16 mouse cellular contexts compared by ENCODE assay signal in genomic region chr6:43522046-43522445, GRCm38 (mm10).
DNase-seq lines count a peak whose midpoint lies in the region; ATAC-seq and TF ChIP-seq lines count a peak whose summit lies in the region.
"Had no signal": no experiment of that assay in that cellular context is flagged by ENCODE, and none has a peak within 500 bp of the region (broad histone marks: within the 10 kb centered on the region; RNA-seq: fewer than 3 reads in every experiment).

No protein-coding gene starts in this region.

- no peak overlapping the region for H3K4me2 ChIP-seq in forebrain, postnatal 0 days (ENCODE audit: low read depth)
- H3K4me2 ChIP-seq in midbrain, embryonic 14.5 days (ENCODE audit: low read length) = no peak overlapping the region
- H3K4me2 ChIP-seq: heart, embryonic 11.5 days; kidney, embryonic 15.5 days had no signal

- peak; percentile 50 for ATAC-seq in forebrain, postnatal 0 days
- ATAC-seq in midbrain, embryonic 14.5 days (ENCODE audit: low FRiP score, low TSS enrichment) = no peak

- intact Hi-C loops in gastrocnemius, adult 2 months (cut with DNase I) = no loop called here

- H3K27ac ChIP-seq in forebrain, postnatal 0 days (ENCODE audit: low read depth, low read length) = no peak overlapping the region
- H3K27ac ChIP-seq in midbrain, embryonic 14.5 days (replicated peaks; ENCODE audit: low read depth, low read length) = no peak overlapping the region
- no peak overlapping the region for H3K27ac ChIP-seq in gastrocnemius, adult 2 months
- H3K27ac ChIP-seq: kidney, embryonic 15.5 days had no signal

- peaks cover 4% of the 10 kb centered on the region for H3K4me1 ChIP-seq in forebrain, postnatal 0 days (ENCODE audit: insufficient read depth)
- H3K4me1 ChIP-seq in midbrain, embryonic 14.5 days (ENCODE audit: control insufficient read depth, insufficient read depth, low read length) = no peaks in the 10 kb centered on the region
- H3K4me1 ChIP-seq: kidney, embryonic 15.5 days had no signal

- no peak for TF ChIP-seq CTCF in forebrain, postnatal 0 days (IDR thresholded peaks at IDR 0.05; ENCODE audit: low read depth)
- no peak for TF ChIP-seq CTCF in gastrocnemius, adult 2 months (IDR thresholded peaks at IDR 0.05)

- H3K27me3 ChIP-seq in forebrain, postnatal 0 days (ENCODE audit: insufficient read depth, low read length) = no peaks in the 10 kb centered on the region
- H3K27me3 ChIP-seq in midbrain, embryonic 14.5 days (ENCODE audit: control insufficient read depth, insufficient read depth, low read length) = no peaks in the 10 kb centered on the region
- H3K27me3 ChIP-seq: kidney, embryonic 15.5 days had no signal

- 14% methylated on average over 1 of the region's 1 CpGs for WGBS in forebrain, postnatal 0 days
- WGBS in midbrain, embryonic 14.5 days = 47% methylated on average over 1 of the region's 1 CpGs

- H3K36me3 ChIP-seq in forebrain, postnatal 0 days (ENCODE audit: insufficient read depth) = no peaks in the 10 kb centered on the region
- no peaks in the 10 kb centered on the region for H3K36me3 ChIP-seq in midbrain, embryonic 14.5 days (ENCODE audit: control insufficient read depth, insufficient read depth, low read length)
- H3K36me3 ChIP-seq: kidney, embryonic 15.5 days had no signal

- H3K4me3 ChIP-seq in forebrain, postnatal 0 days (ENCODE audit: low read depth, low read length) = no peak overlapping the region
- no peak overlapping the region for H3K4me3 ChIP-seq in midbrain, embryonic 14.5 days (replicated peaks; ENCODE audit: low read depth, low read length)
- no peak overlapping the region for H3K4me3 ChIP-seq in gastrocnemius, adult 2 months
- H3K4me3 ChIP-seq: kidney, embryonic 15.5 days had no signal

- H3K9me3 ChIP-seq in forebrain, postnatal 0 days (ENCODE audit: low read length) = no peaks in the 10 kb centered on the region
- no peaks in the 10 kb centered on the region for H3K9me3 ChIP-seq in midbrain, embryonic 14.5 days (ENCODE audit: control insufficient read depth, low read length)
- H3K9me3 ChIP-seq: kidney, embryonic 15.5 days had no signal

- H3K9ac ChIP-seq in forebrain, postnatal 0 days = no peak overlapping the region
- no peak overlapping the region for H3K9ac ChIP-seq in midbrain, embryonic 14.5 days (replicated peaks; ENCODE audit: low read length)
- H3K9ac ChIP-seq: kidney, embryonic 15.5 days had no signal

- peak; percentile 4 for DNase-seq in embryo, embryonic 10 days (ENCODE audit: low spot score)
- DNase-seq in embryo, embryonic 9.5 days (ENCODE audit: extremely low spot score) = no peak
- peak; percentile 8 for DNase-seq in brain, embryonic 18.5 days (ENCODE audit: low read depth, low spot score)
- peak; percentile 41 for DNase-seq in forebrain, postnatal 0 days
- peak; percentile 22 for DNase-seq in midbrain, embryonic 14.5 days
- DNase-seq in T-cell, adult 2 months (ENCODE audit: low spot score) = no peak
- no peak for DNase-seq in lung, postnatal 10 days
- DNase-seq in gastrocnemius, adult 2 months = no peak
- DNase-seq: cerebellum, adult 2 months; gastrocnemius, postnatal 10 days; heart, postnatal 4 days; layer of hippocampus, adult 9-11 months; lung, adult 2 months; thymus, adult 2 months had no signal

Comparison
In these comparisons a context has a peak if more than half of its experiments do, and no peak if none do; other contexts are left out.
1. DNase-seq: peak in embryo, embryonic 10 days (single experiment), brain, embryonic 18.5 days (single experiment), forebrain, postnatal 0 days (single experiment) and midbrain, embryonic 14.5 days (single experiment); none in embryo, embryonic 9.5 days (single experiment), T-cell, adult 2 months (single experiment), lung, postnatal 10 days (single experiment) and gastrocnemius, adult 2 months (single experiment).